In the genomic region with DNA sequence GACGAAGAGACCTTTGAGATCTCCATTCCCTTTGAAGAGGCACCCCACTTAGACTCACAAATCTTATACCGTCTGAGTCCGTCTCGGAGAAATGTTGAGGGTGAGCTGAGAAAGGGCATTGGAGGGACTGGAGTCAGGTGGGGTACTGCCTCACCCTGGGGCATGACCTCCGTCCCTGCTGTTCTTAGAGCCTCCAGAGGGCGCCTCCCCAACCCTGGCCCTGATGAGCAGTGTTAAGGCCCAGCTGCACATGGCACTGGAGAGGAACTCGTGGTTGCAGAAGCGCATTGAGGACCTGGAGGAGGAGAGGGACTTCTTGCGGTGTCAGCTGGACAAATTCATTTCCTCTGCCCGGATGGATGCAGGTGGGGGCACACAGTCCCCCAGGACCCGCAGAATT, we compare ENCODE assay signal across 9 mouse cellular contexts. TPM values are rescaled to one million over a fixed set of nuclear protein-coding genes. Genes with fewer than 3 reads are reported as not detected.
DNase-seq lines count a peak whose midpoint lies in the region; ATAC-seq and TF ChIP-seq lines count a peak whose summit lies in the region.
"Had no signal": no experiment of that assay in that cellular context is flagged by ENCODE, and none has a peak within 500 bp of the region (broad histone marks: within the 10 kb centered on the region; RNA-seq: fewer than 3 reads in every experiment).

No protein-coding gene starts in this region.

- H3K27ac ChIP-seq in gastrocnemius, adult 2 months: no peak overlapping the region
- no peak overlapping the region for H3K27ac ChIP-seq in forebrain, embryonic 12.5 days
- H3K27ac ChIP-seq in limb, embryonic 15.5 days: no peak overlapping the region

- peaks cover 59% of the 10 kb centered on the region for H3K27me3 ChIP-seq in forebrain, embryonic 12.5 days
- H3K27me3 ChIP-seq in limb, embryonic 15.5 days: peaks cover 36% of the 10 kb centered on the region
- H3K27me3 ChIP-seq: Patski had no signal

- intact Hi-C loops in gastrocnemius, adult 2 months (cut with DNase I): no loop called here

- peak overlapping the region; percentile 70; the same call in 1 of the 2 replicates for H3K4me2 ChIP-seq in forebrain, embryonic 12.5 days
- peak overlapping the region; percentile 84 for H3K4me2 ChIP-seq in limb, embryonic 15.5 days

- no peak overlapping the region for H3K9ac ChIP-seq in forebrain, embryonic 12.5 days
- H3K9ac ChIP-seq in limb, embryonic 15.5 days: no peak overlapping the region

- peak; percentile 30 for DNase-seq in gastrocnemius, adult 2 months
- DNase-seq in gastrocnemius, adult 8-10 months (ENCODE audit: low spot score in 2 of 2): no peak
- peak; percentile 75 for DNase-seq in A20 (ENCODE audit: low read depth, low spot score)
- DNase-seq in urinary bladder, postnatal 25 days (ENCODE audit: low spot score): no peak
- no peak for DNase-seq in cerebellum, postnatal 36 days

- no peaks in the 10 kb centered on the region for H3K36me3 ChIP-seq in forebrain, embryonic 12.5 days (replicated peaks)
- H3K36me3 ChIP-seq in limb, embryonic 15.5 days: no peaks in the 10 kb centered on the region

- ATAC-seq in forebrain, embryonic 12.5 days (ENCODE audit: low FRiP score): no peak
- no peak for ATAC-seq in limb, embryonic 15.5 days (ENCODE audit: insufficient number of reproducible peaks, low FRiP score, low TSS enrichment, low read depth)
- no peak for ATAC-seq in inflammation-experienced regulatory T-cells, adult 6 months
- ATAC-seq: Patski had no signal

- peaks cover 40% of the 10 kb centered on the region for H3K4me1 ChIP-seq in forebrain, embryonic 12.5 days
- peaks cover 58% of the 10 kb centered on the region for H3K4me1 ChIP-seq in limb, embryonic 15.5 days

- no peaks in the 10 kb centered on the region for H3K9me3 ChIP-seq in forebrain, embryonic 12.5 days
- no peaks in the 10 kb centered on the region for H3K9me3 ChIP-seq in limb, embryonic 15.5 days

- TF ChIP-seq CTCF in gastrocnemius, adult 2 months (IDR thresholded peaks at IDR 0.05): no peak

- WGBS in forebrain, embryonic 12.5 days: 28% methylated on average over 11 of the region's 11 CpGs
- 33% methylated on average over 11 of the region's 11 CpGs for WGBS in limb, embryonic 15.5 days

- H3K4me3 ChIP-seq in gastrocnemius, adult 2 months: no peak overlapping the region
- no peak overlapping the region for H3K4me3 ChIP-seq in forebrain, embryonic 12.5 days (replicated peaks)
- H3K4me3 ChIP-seq in limb, embryonic 15.5 days: peak overlapping the region; percentile 68; the same call in 1 of the 2 replicates

RNA-seq across cellular contexts. Expression of gene U2af2, which starts 4.1 kb away (rescaled TPM):
- 10 to 100 TPM; 50.0 to 51.0 TPM for total RNA-seq in gastrocnemius, adult 2 months (2021)
- 10 to 100 TPM; 38.2 to 52.9 (median 47.0) TPM for total RNA-seq in gastrocnemius, adult 8-10 months (2022)
- 165 and 166 TPM in 2 replicates for polyA plus RNA-seq in forebrain, embryonic 12.5 days (2016; fragmentation: Nextera tagmentation; extraction: Ambion mirVana)
- polyA plus RNA-seq in limb, embryonic 15.5 days (2015; fragmentation: Nextera tagmentation; extraction: Ambion mirVana): 103 and 117 TPM in 2 replicates
- polyA plus RNA-seq in inflammation-experienced regulatory T-cells, adult 6 months (2017; shearing (Covaris generic)): 10 to 100 TPM; 26.0 to 33.4 (median 32.0) TPM

RNA-seq across cellular contexts. Expression of gene Zfp580, which starts 6.5 kb away (rescaled TPM):
- 1 to 10 TPM; 3.0 to 4.1 TPM for total RNA-seq in gastrocnemius, adult 2 months (2021)
- total RNA-seq in gastrocnemius, adult 8-10 months (2022): 1 to 10 TPM; 1.5 to 3.7 (median 3.1) TPM
- 44.9 and 46.3 TPM in 2 replicates for polyA plus RNA-seq in forebrain, embryonic 12.5 days (2016; fragmentation: Nextera tagmentation; extraction: Ambion mirVana)
- 32.0 and 33.8 TPM in 2 replicates for polyA plus RNA-seq in limb, embryonic 15.5 days (2015; fragmentation: Nextera tagmentation; extraction: Ambion mirVana)
- 1 to 10 TPM in 1 of 3 experiments, under 1 TPM in 2; 0.77 to 1.3 (median 0.93) TPM for polyA plus RNA-seq in inflammation-experienced regulatory T-cells, adult 6 months (2017; shearing (Covaris generic))

RNA-seq across cellular contexts. Expression of gene Zfp784, which starts 19.6 kb away (rescaled TPM):
- 1 to 10 TPM; 2.8 to 3.9 TPM for total RNA-seq in gastrocnemius, adult 2 months (2021)
- total RNA-seq in gastrocnemius, adult 8-10 months (2022): 1 to 10 TPM; 2.3 to 3.0 (median 2.7) TPM
- 4.0 and 4.5 TPM in 2 replicates for polyA plus RNA-seq in forebrain, embryonic 12.5 days (2016; fragmentation: Nextera tagmentation; extraction: Ambion mirVana)
- polyA plus RNA-seq in limb, embryonic 15.5 days (2015; fragmentation: Nextera tagmentation; extraction: Ambion mirVana): 5.9 and 7.1 TPM in 2 replicates
- 1 to 10 TPM; 3.0 to 5.1 (median 3.7) TPM for polyA plus RNA-seq in inflammation-experienced regulatory T-cells, adult 6 months (2017; shearing (Covaris generic))

RNA-seq across cellular contexts. Expression of gene Epn1, which starts 22.2 kb away (rescaled TPM):
- 100 to 1,000 TPM; 165 to 171 TPM for total RNA-seq in gastrocnemius, adult 2 months (2021)
- 100 to 1,000 TPM; 164 to 200 (median 181) TPM for total RNA-seq in gastrocnemius, adult 8-10 months (2022)
- polyA plus RNA-seq in forebrain, embryonic 12.5 days (2016; fragmentation: Nextera tagmentation; extraction: Ambion mirVana): 62.9 and 66.4 TPM in 2 replicates
- polyA plus RNA-seq in limb, embryonic 15.5 days (2015; fragmentation: Nextera tagmentation; extraction: Ambion mirVana): 59.8 and 63.0 TPM in 2 replicates
- polyA plus RNA-seq in inflammation-experienced regulatory T-cells, adult 6 months (2017; shearing (Covaris generic)): 1 to 10 TPM; 5.8 to 7.3 (median 6.8) TPM

RNA-seq across cellular contexts. Expression of gene 4632433K11Rik, which starts 23.9 kb away (rescaled TPM):
- not detected for total RNA-seq in gastrocnemius, adult 2 months (2021)
- not detected for total RNA-seq in gastrocnemius, adult 8-10 months (2022)
- not detected in 2 replicates for polyA plus RNA-seq in forebrain, embryonic 12.5 days (2016; fragmentation: Nextera tagmentation; extraction: Ambion mirVana)
- not detected in 2 replicates for polyA plus RNA-seq in limb, embryonic 15.5 days (2015; fragmentation: Nextera tagmentation; extraction: Ambion mirVana)
- not detected for polyA plus RNA-seq in inflammation-experienced regulatory T-cells, adult 6 months (2017; shearing (Covaris generic))
- polyA plus RNA-seq: Patski had no signal

Comparison
In these comparisons a context has a peak if more than half of its experiments do, and no peak if none do; other contexts are left out.
1. DNase-seq: peak in gastrocnemius, adult 2 months (single experiment) and A20 (single experiment); none in gastrocnemius, adult 8-10 months (0 of 2), urinary bladder, postnatal 25 days (single experiment) and cerebellum, postnatal 36 days (0 of 2).
2. RNA of gene Zfp580, which starts 6.5 kb away (polyA plus RNA-seq): 44.9 to 46.3 TPM in forebrain, embryonic 12.5 days and 32.0 to 33.8 TPM in limb, embryonic 15.5 days; 0.77 to 1.3 TPM in inflammation-experienced regulatory T-cells, adult 6 months; every median in the first group is over 10 times any median in the second.